ENCODE assay signal across 18 mouse cellular contexts in genomic region chr10:124175598-124175997, GRCm38 (mm10).
"Had no signal": no experiment of that assay in that cellular context is flagged by ENCODE, and none has a peak within 500 bp of the region (broad histone marks: within the 10 kb centered on the region; RNA-seq: fewer than 3 reads in every experiment).

No protein-coding gene starts in this region.

- DNase-seq: kidney, adult 18-20 months; kidney, adult 9 months; kidney, postnatal 14 days; layer of hippocampus, adult 9-11 months; liver, postnatal 0 days; lung, embryonic 14.5 days; right cerebral cortex, postnatal 25 days; spleen, adult 18-20 months; thymus, postnatal 25 days had no signal

- H3K4me2 ChIP-seq: limb, embryonic 12.5 days; limb, embryonic 15.5 days; liver, embryonic 11.5 days; lung, embryonic 14.5 days; stomach, embryonic 15.5 days had no signal

- H3K9me3 ChIP-seq: limb, embryonic 12.5 days; limb, embryonic 15.5 days; stomach, embryonic 15.5 days had no signal

- H3K27ac ChIP-seq: layer of hippocampus, adult 2 months; limb, embryonic 12.5 days; limb, embryonic 15.5 days; liver, embryonic 14.5 days; macrophage; stomach, embryonic 15.5 days had no signal

- H3K4me1 ChIP-seq: limb, embryonic 12.5 days; limb, embryonic 15.5 days; stomach, embryonic 15.5 days had no signal

- H3K9ac ChIP-seq: limb, embryonic 12.5 days; limb, embryonic 15.5 days; liver, embryonic 14.5 days; liver, postnatal 0 days; lung, embryonic 14.5 days; stomach, embryonic 15.5 days had no signal

- H3K36me3 ChIP-seq: limb, embryonic 12.5 days; limb, embryonic 15.5 days; stomach, embryonic 15.5 days had no signal

- H3K4me3 ChIP-seq: layer of hippocampus, adult 2 months; limb, embryonic 12.5 days; limb, embryonic 15.5 days; stomach, embryonic 15.5 days had no signal

- ATAC-seq: intestine, embryonic 16.5 days; liver, postnatal 0 days; lung, postnatal 0 days had no signal

- H3K27me3 ChIP-seq: limb, embryonic 12.5 days; limb, embryonic 15.5 days; stomach, embryonic 15.5 days had no signal
